Mouse (Mus musculus) 416B (cell line): Measurements from ENCODE around the gene Ptpn7.
A peak's percentile ranks its signal among the peaks of the same experiment; 100 is the strongest.

Source experiments
- DNase-seq: peaks from one replicate; pipeline ENCODE4 v3.0.0; 2011; ENCODE audit warnings: low read depth

Ptpn7 gene

GRCm38 (mm10) chr1:135158633-135159032 lies 26.1 kb downstream of the Ptpn7 start:
- no peak for DNase-seq

GRCm38 (mm10) chr1:135159074-135159473 lies 26.6 kb downstream of the Ptpn7 start:
- DNase-seq: no peak

- no peak for DNase-seq
Observed at GRCm38 (mm10) chr1:135159556-135160123, 27.1 kb downstream of the Ptpn7 start.

- no peak for DNase-seq
Observed at GRCm38 (mm10) chr1:135160411-135161050, 28.0 kb downstream of the Ptpn7 start.

GRCm38 (mm10) chr1:135162720-135163119 lies 30.2 kb downstream of the Ptpn7 start:
- no peak for DNase-seq

- peak; percentile 63 for DNase-seq
Observed at GRCm38 (mm10) chr1:135167435-135167834, 34.9 kb downstream of the Ptpn7 start, which contains the start of gene Gpr37l1. Gene Gpr37l1, minus strand, starts transcription at chr1:135167681.

GRCm38 (mm10) chr1:135168453-135169200 lies 36.1 kb downstream of the Ptpn7 start:
- no peak for DNase-seq

- peak; percentile 13 for DNase-seq
Observed at GRCm38 (mm10) chr1:135169556-135170224, 37.2 kb downstream of the Ptpn7 start.

- peak; percentile 77 for DNase-seq
Observed at GRCm38 (mm10) chr1:135170299-135170698, 37.8 kb downstream of the Ptpn7 start.

GRCm38 (mm10) chr1:135171202-135171601 lies 38.7 kb downstream of the Ptpn7 start:
- DNase-seq: peak; percentile 54

- DNase-seq: peak; percentile 92
Observed at GRCm38 (mm10) chr1:135171984-135172383, 39.5 kb downstream of the Ptpn7 start.

- no peak for DNase-seq
Observed at GRCm38 (mm10) chr1:135173311-135173710, 40.8 kb downstream of the Ptpn7 start.

- no peak for DNase-seq
Observed at GRCm38 (mm10) chr1:135175176-135175575, 42.7 kb downstream of the Ptpn7 start.

- DNase-seq: no peak
Observed at GRCm38 (mm10) chr1:135177724-135178123, 45.2 kb downstream of the Ptpn7 start.

- DNase-seq: no peak
Observed at GRCm38 (mm10) chr1:135178863-135179262, 46.4 kb downstream of the Ptpn7 start.

GRCm38 (mm10) chr1:135180830-135181229 lies 48.3 kb downstream of the Ptpn7 start:
- DNase-seq: no peak

- DNase-seq: no peak
Observed at GRCm38 (mm10) chr1:135181275-135181674, 48.8 kb downstream of the Ptpn7 start.

GRCm38 (mm10) chr1:135181880-135182623 lies 49.6 kb downstream of the Ptpn7 start:
- DNase-seq: no peak

- no peak for DNase-seq
Observed at GRCm38 (mm10) chr1:135182975-135183374, 50.5 kb downstream of the Ptpn7 start.

GRCm38 (mm10) chr1:135183448-135183847 lies 50.9 kb downstream of the Ptpn7 start:
- no peak for DNase-seq

- DNase-seq: no peak
Observed at GRCm38 (mm10) chr1:135183941-135184570, 51.6 kb downstream of the Ptpn7 start.
